Mouse (Mus musculus): ENCODE results near the gene Atxn2l. TPM values are rescaled to one million over a fixed set of nuclear protein-coding genes. Genes with fewer than 3 reads are reported as not detected.

Gene Atxn2l
- total and polyA plus RNA-seq, 2 experiments from 2014 or later, result 65.4 to 80.5 TPM

GRCm38 (mm10) chr7:126533434-126533833 is 30.2 kb upstream of the Atxn2l start:
- ATAC-seq (ENCODE audit: low FRiP score), result no peak
- WGBS, result 62% methylated on average over 1 of the region's 1 CpGs
- no peak for TF ChIP-seq CTCF (IDR thresholded peaks at IDR 0.05)

DNA sequence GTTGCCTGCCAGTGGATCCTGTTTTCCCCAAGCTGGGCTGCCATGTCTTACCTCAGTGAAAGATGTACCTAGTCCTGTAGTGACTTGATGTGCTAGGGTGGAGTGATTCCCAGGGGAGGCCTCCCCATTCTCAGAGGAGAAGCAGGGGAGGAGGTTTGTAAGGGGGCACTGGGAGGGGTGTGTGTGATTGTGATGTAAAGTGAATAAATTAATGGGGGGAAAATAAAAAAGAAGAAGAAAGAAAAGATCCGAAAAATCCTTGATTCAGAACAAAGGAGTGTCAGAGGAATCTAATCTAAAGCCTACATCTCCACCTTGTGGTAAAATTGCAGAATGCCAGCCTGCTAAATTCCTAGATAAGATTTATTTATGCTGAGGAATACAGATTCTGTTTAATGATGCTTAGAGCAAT is 24.9 kb upstream of the Atxn2l start:
- no peaks in the 10 kb centered on the region for H3K36me3 ChIP-seq (ENCODE audit: insufficient read depth, low read length)
- ATAC-seq (ENCODE audit: low FRiP score) (peak; percentile 52), DNase-seq (ENCODE audit: low spot score) (peak; percentile 89)
- no peak overlapping the region for H3K9ac ChIP-seq (replicated peaks; ENCODE audit: low read length, poor library complexity, severe bottlenecking)
- TF ChIP-seq CTCF (IDR thresholded peaks at IDR 0.05), result peak; percentile 88
- H3K4me1 ChIP-seq (ENCODE audit: insufficient read depth, low read length), result no peaks in the 10 kb centered on the region
- no peak overlapping the region for H3K4me2 ChIP-seq (ENCODE audit: low read depth, low read length, poor library complexity, severe bottlenecking)
- H3K27me3 ChIP-seq (ENCODE audit: insufficient read depth, low read length), result no peaks in the 10 kb centered on the region
- no peak overlapping the region for H3K4me3 ChIP-seq (ENCODE audit: low read depth, low read length)
- peak overlapping the region; percentile 39 for H3K27ac ChIP-seq (ENCODE audit: low read depth, low read length)
- WGBS, result 0% methylated on average over 1 of the region's 1 CpGs
- no peaks in the 10 kb centered on the region for H3K9me3 ChIP-seq (ENCODE audit: low read length)

More at GRCm38 (mm10) chr7:126533434-126533833, 30.2 kb upstream of the Atxn2l start:
- H3K4me3 ChIP-seq (ENCODE audit: low read depth, low read length), result no peak overlapping the region
- no peak for DNase-seq (ENCODE audit: low spot score)
- H3K9ac ChIP-seq (replicated peaks; ENCODE audit: low read length, poor library complexity, severe bottlenecking), result no peak overlapping the region
- H3K27ac ChIP-seq (ENCODE audit: low read depth, low read length), result no peak overlapping the region
- H3K4me1 ChIP-seq (ENCODE audit: insufficient read depth, low read length), result no peaks in the 10 kb centered on the region
- H3K9me3 ChIP-seq (ENCODE audit: low read length), result no peaks in the 10 kb centered on the region
- H3K36me3 ChIP-seq (ENCODE audit: insufficient read depth, low read length), result no peaks in the 10 kb centered on the region
- 0 out of 2 replicates have a peak, but pooled peaks cover 3% of the 10 kb centered on the region for H3K27me3 ChIP-seq (ENCODE audit: insufficient read depth, low read length)
- H3K4me2 ChIP-seq (ENCODE audit: low read depth, low read length, poor library complexity, severe bottlenecking), result no peak overlapping the region

- WGBS, result 74% methylated on average over 3 of the region's 3 CpGs
- no peaks in the 10 kb centered on the region for H3K4me1 ChIP-seq (ENCODE audit: insufficient read depth, low read length)
- no peak overlapping the region for H3K4me3 ChIP-seq (ENCODE audit: low read depth, low read length)
- H3K36me3 ChIP-seq (ENCODE audit: insufficient read depth, low read length), result no peaks in the 10 kb centered on the region
- ATAC-seq (ENCODE audit: low FRiP score) (no peak), DNase-seq (ENCODE audit: low spot score) (no peak)
- no peaks in the 10 kb centered on the region for H3K27me3 ChIP-seq (ENCODE audit: insufficient read depth, low read length)
- no peak overlapping the region for H3K4me2 ChIP-seq (ENCODE audit: low read depth, low read length, poor library complexity, severe bottlenecking)
- no peak overlapping the region for H3K27ac ChIP-seq (ENCODE audit: low read depth, low read length)
- TF ChIP-seq CTCF (IDR thresholded peaks at IDR 0.05), result no peak
- H3K9me3 ChIP-seq (ENCODE audit: low read length), result no peaks in the 10 kb centered on the region
- no peak overlapping the region for H3K9ac ChIP-seq (replicated peaks; ENCODE audit: low read length, poor library complexity, severe bottlenecking)
Observed at GRCm38 (mm10) chr7:126523316-126523715, 20.1 kb upstream of the Atxn2l start.

DNA sequence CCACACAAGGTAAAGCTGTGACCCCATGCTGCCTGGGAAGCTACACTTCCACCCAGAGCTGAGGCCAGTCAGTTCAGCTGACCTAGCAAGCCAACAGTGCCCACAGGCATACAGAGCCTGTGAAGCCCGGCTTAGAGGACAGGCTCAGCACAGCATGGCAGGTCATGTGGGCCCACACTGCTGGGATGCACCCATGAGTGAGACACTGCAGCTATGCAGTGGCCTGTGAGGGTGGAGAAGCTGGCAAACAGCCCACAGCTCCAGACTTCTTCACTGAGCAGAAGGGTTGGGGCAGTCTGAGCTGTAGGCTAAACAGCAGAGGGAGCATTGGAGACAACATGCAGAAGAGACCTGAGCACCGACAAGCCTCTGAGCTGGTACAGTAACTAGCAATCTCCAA is 16.3 kb upstream of the Atxn2l start:
- Histone ChIP-seq H3K9ac (replicated peaks; ENCODE audit: low read length, poor library complexity, severe bottlenecking) (no peak overlapping the region), H3K27me3 (ENCODE audit: insufficient read depth, low read length) (no peaks in the 10 kb centered on the region), H3K27ac (ENCODE audit: low read depth, low read length) (no peak overlapping the region), H3K36me3 (ENCODE audit: insufficient read depth, low read length) (no peaks in the 10 kb centered on the region), H3K9me3 (ENCODE audit: low read length) (no peaks in the 10 kb centered on the region), H3K4me2 (ENCODE audit: low read depth, low read length, poor library complexity, severe bottlenecking) (no peak overlapping the region), H3K4me1 (ENCODE audit: insufficient read depth, low read length) (no peaks in the 10 kb centered on the region), H3K4me3 (ENCODE audit: low read depth, low read length) (no peak overlapping the region)
- no peak for TF ChIP-seq CTCF (IDR thresholded peaks at IDR 0.05)
- peak; percentile 19 for DNase-seq (ENCODE audit: low spot score)
- WGBS, result 57% methylated on average over 2 of the region's 2 CpGs
- ATAC-seq (ENCODE audit: low FRiP score), result no peak

GRCm38 (mm10) chr7:126518261-126518941 is 15.2 kb upstream of the Atxn2l start:
- Histone ChIP-seq H3K4me1 (ENCODE audit: insufficient read depth, low read length) (no peaks in the 10 kb centered on the region), H3K4me2 (ENCODE audit: low read depth, low read length, poor library complexity, severe bottlenecking) (no peak overlapping the region), H3K9me3 (ENCODE audit: low read length) (no peaks in the 10 kb centered on the region), H3K4me3 (ENCODE audit: low read depth, low read length) (no peak overlapping the region), H3K27ac (ENCODE audit: low read depth, low read length) (no peak overlapping the region), H3K9ac (replicated peaks; ENCODE audit: low read length, poor library complexity, severe bottlenecking) (no peak overlapping the region), H3K36me3 (ENCODE audit: insufficient read depth, low read length) (no peaks in the 10 kb centered on the region), H3K27me3 (ENCODE audit: insufficient read depth, low read length) (no peaks in the 10 kb centered on the region)
- no peak for DNase-seq (ENCODE audit: low spot score)
- TF ChIP-seq CTCF (IDR thresholded peaks at IDR 0.05), result no peak
- ATAC-seq (ENCODE audit: low FRiP score), result no peak
- 81% methylated on average over 5 of the region's 5 CpGs for WGBS

GRCm38 (mm10) chr7:126511287-126511686 is 8.1 kb upstream of the Atxn2l start:
- WGBS, result 83% methylated on average over 3 of the region's 3 CpGs
- no peak for TF ChIP-seq CTCF (IDR thresholded peaks at IDR 0.05)
- ATAC-seq (ENCODE audit: low FRiP score), result no peak

More at GRCm38 (mm10) chr7:126511287-126511686, 8.1 kb upstream of the Atxn2l start:
- Histone ChIP-seq H3K9me3 (ENCODE audit: low read length) (no peaks in the 10 kb centered on the region), H3K9ac (replicated peaks; ENCODE audit: low read length, poor library complexity, severe bottlenecking) (no peak overlapping the region), H3K4me2 (ENCODE audit: low read depth, low read length, poor library complexity, severe bottlenecking) (no peak overlapping the region), H3K36me3 (ENCODE audit: insufficient read depth, low read length) (no peaks in the 10 kb centered on the region), H3K4me3 (ENCODE audit: low read depth, low read length) (no peak overlapping the region), H3K27me3 (ENCODE audit: insufficient read depth, low read length) (no peaks in the 10 kb centered on the region), H3K27ac (ENCODE audit: low read depth, low read length) (no peak overlapping the region), H3K4me1 (ENCODE audit: insufficient read depth, low read length) (no peaks in the 10 kb centered on the region)
- no peak for DNase-seq (ENCODE audit: low spot score)

Data from midbrain, postnatal 0 days (tissue).